8 mouse cellular contexts compared by ENCODE assay signal in the genomic region with DNA sequence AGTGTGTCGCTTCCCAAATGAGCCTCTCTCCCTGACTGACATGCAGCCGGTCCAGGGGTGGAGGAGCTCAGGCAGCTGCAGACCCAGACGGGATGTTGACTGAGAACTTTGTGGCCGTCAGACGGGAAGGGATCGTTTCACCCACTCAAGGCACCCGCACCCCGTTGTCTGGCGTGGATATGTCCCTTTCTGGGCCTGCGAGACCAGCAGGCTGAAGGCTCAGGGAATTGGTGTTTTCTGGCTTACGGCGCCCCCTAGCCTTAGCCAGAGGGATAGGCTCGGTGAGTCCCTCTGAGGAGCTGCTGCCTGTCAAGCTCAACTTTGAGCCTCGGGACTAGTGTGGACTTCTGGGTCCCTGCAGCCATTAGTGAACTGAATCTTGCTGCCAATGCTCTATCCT. TPM values are rescaled to one million over a fixed set of nuclear protein-coding genes. Genes with fewer than 3 reads are reported as not detected.
DNase-seq lines count a peak whose midpoint lies in the region; ATAC-seq and TF ChIP-seq lines count a peak whose summit lies in the region.

No protein-coding gene starts in this region.

- peak overlapping the region; percentile 47 for H3K4me2 ChIP-seq in hindbrain, embryonic 13.5 days

- POLR2A ChIA-PET in Patski (lab: Charles Lee), result interaction anchor here (1.8 kb wide), 1 partner anchor 231 kb away, joined by 9 read pairs; no protein-coding TSS in a partner anchor

- no peaks in the 10 kb centered on the region for H3K9me3 ChIP-seq in hindbrain, embryonic 13.5 days

- no peaks in the 10 kb centered on the region for H3K36me3 ChIP-seq in hindbrain, embryonic 13.5 days

- TF ChIP-seq CTCF in Patski (IDR thresholded peaks at IDR 0.05), result no peak

- no peak overlapping the region for H3K27ac ChIP-seq in hindbrain, embryonic 13.5 days

- H3K4me3 ChIP-seq in hindbrain, embryonic 13.5 days, result peak overlapping the region; percentile 12

- H3K27me3 ChIP-seq in Patski, result no peaks in the 10 kb centered on the region
- peaks cover 31% of the 10 kb centered on the region for H3K27me3 ChIP-seq in hindbrain, embryonic 13.5 days

- WGBS in hindbrain, embryonic 13.5 days, result 6% methylated on average over 14 of the region's 14 CpGs

- peak; percentile 66 for ATAC-seq in Patski
- peak; percentile 60 for ATAC-seq in hindbrain, embryonic 13.5 days (ENCODE audit: low FRiP score)

- peaks cover 32% of the 10 kb centered on the region for H3K4me1 ChIP-seq in hindbrain, embryonic 13.5 days (replicated peaks)

- in situ Hi-C loops in Patski (cut with MboI; ENCODE audit: low pct_unique_long_range_greater_than_20kb), result loop anchor here (10.0 kb wide), 1 partner anchor 191 kb away; no protein-coding TSS in a partner anchor

- H3K9ac ChIP-seq in hindbrain, embryonic 13.5 days, result peak overlapping the region; percentile 59; the same call in 1 of the 2 replicates

- DNase-seq in Patski (ENCODE audit: low read depth, low spot score), result no peak
- peak; percentile 88 for DNase-seq in cerebellum, postnatal 10 days
- DNase-seq in frontal cortex, postnatal 14 days (ENCODE audit: low spot score in 2 of 2), result peak; percentile 46 to 69
- DNase-seq in layer of hippocampus, postnatal 36 days, result peak; percentile 81 to 84
- peak; percentile 89 for DNase-seq in lung, postnatal 25 days (ENCODE audit: low spot score)
- DNase-seq in retina, postnatal 7 days (ENCODE audit: low read depth, low spot score), result peak; percentile 41
- DNase-seq in urinary bladder, postnatal 10 days (ENCODE audit: low spot score), result peak; percentile 31

- CTCF ChIA-PET in Patski (lab: Charles Lee), result interaction anchor here (0.6 to 2.2 kb wide), 18 partner anchors 9 to 274 kb away, joined by 3 to 15 read pairs (median 4); a partner anchor contains a TSS

RNA-seq across cellular contexts. Expression of a gene that starts 4.1 kb away (rescaled TPM):
- polyA plus RNA-seq in Patski (2021), result 554 TPM
- polyA plus RNA-seq in hindbrain, embryonic 13.5 days (2015; fragmentation: Nextera tagmentation; extraction: Ambion mirVana), result 32.3 and 37.1 TPM in 2 replicates
- total RNA-seq in layer of hippocampus, postnatal 36 days (2021), result 10 to 100 TPM; 49.2 to 60.3 TPM

Comparison
In these comparisons a context has a peak if more than half of its experiments do, and no peak if none do; other contexts are left out.
1. RNA of a gene that starts 4.1 kb away (polyA plus RNA-seq): 554 TPM in Patski (single experiment); 32.3 to 37.1 TPM in hindbrain, embryonic 13.5 days; every median in the first group is over 10 times any median in the second.